Mouse (Mus musculus) stomach, postnatal 0 days (tissue): Measurements from ENCODE around the gene Gas7.

ENCODE experiments used
- CTCF ChIP-seq: IDR thresholded peaks from 2 replicates; pipeline ENCODE4 v1.5.1; 2016; ENCODE audit warnings: antibody characterized with exemption, low read depth, mild to moderate bottlenecking, moderate library complexity
- EP300 ChIP-seq: optimal IDR thresholded peaks from 2 replicates; pipeline ENCODE3; 2016; ENCODE audit warnings: antibody characterized with exemption

DNA sequence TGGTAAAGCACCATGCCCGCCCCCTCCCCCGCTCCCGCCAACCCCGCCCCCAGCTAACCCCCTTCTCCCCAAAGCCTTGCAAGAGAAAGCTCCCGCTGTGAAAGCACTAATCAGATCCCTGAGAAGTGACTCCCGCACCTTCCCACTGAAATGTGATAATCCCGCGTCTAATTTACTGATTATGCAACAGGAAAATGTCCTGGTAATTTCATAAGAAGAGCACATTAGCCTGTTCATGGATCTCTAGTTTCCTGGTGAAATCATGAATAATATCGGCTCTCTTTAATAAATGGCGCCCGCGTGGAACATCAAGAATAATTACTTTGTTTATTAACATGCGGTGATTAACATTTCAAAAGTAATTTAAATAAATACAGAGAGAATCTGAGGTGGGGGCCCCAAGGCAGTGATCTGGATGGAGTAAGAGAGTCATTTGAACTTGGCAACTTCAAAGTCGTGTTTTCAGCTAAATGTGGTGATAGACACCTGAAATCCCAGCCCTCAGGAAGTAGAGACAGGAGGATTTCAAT lies 24.1 kb upstream of the Gas7 start:
- no peak for TF ChIP-seq CTCF
- TF ChIP-seq EP300: no peak
